Mouse (Mus musculus): Measurements from ENCODE around the gene Apoc4.

The Apoc4 gene

GRCm38 (mm10) chr7:19699827-19700148, 18.5 kb upstream of the Apoc4 start:
- 73% methylated on average over 4 of the region's 4 CpGs for WGBS

- WGBS: 4% methylated on average over 20 of the region's 20 CpGs
These were observed 17.9 kb upstream of the Apoc4 start, which contains the start of gene Apoe for GRCm38 (mm10) chr7:19698907-19699826. Gene Apoe, minus strand, starts transcription at chr7:19699188.

GRCm38 (mm10) chr7:19697949-19698906, 16.9 kb upstream of the Apoc4 start:
- WGBS: 13% methylated on average over 28 of the region's 28 CpGs

GRCm38 (mm10) chr7:19696336-19696873, 15.1 kb upstream of the Apoc4 start:
- WGBS: 93% methylated on average over 34 of the region's 34 CpGs

- 86% methylated on average over 6 of the region's 6 CpGs for WGBS
These were observed 14.6 kb upstream of the Apoc4 start for GRCm38 (mm10) chr7:19695881-19696280.

- 64% methylated on average over 8 of the region's 8 CpGs for WGBS
These were observed 13.9 kb upstream of the Apoc4 start for GRCm38 (mm10) chr7:19695213-19695594.

GRCm38 (mm10) chr7:19694336-19695212, 13.3 kb upstream of the Apoc4 start:
- 76% methylated on average over 10 of the region's 10 CpGs for WGBS

GRCm38 (mm10) chr7:19693421-19693820, 12.1 kb upstream of the Apoc4 start:
- WGBS: 42% methylated on average over 10 of the region's 10 CpGs

GRCm38 (mm10) chr7:19691873-19692865, 10.9 kb upstream of the Apoc4 start, which contains the start of gene Apoc1:
Gene Apoc1, minus strand, starts transcription at chr7:19692660.
- WGBS: 74% methylated on average over 28 of the region's 28 CpGs

- 87% methylated on average over 6 of the region's 6 CpGs for WGBS
These were observed 10.2 kb upstream of the Apoc4 start for GRCm38 (mm10) chr7:19691434-19691833.

GRCm38 (mm10) chr7:19690845-19691244, 9.6 kb upstream of the Apoc4 start:
- 83% methylated on average over 4 of the region's 4 CpGs for whole genome bisulfite sequencing

- WGBS: 91% methylated on average over 2 of the region's 2 CpGs
These were observed 7.3 kb upstream of the Apoc4 start for GRCm38 (mm10) chr7:19688611-19689010.

- WGBS: 93% methylated on average over 10 of the region's 10 CpGs
These were observed 6.8 kb upstream of the Apoc4 start for GRCm38 (mm10) chr7:19688101-19688500.

GRCm38 (mm10) chr7:19686927-19687583, 5.8 kb upstream of the Apoc4 start:
- WGBS: 71% methylated on average over 8 of the region's 8 CpGs

- 90% methylated on average over 6 of the region's 6 CpGs for WGBS
These were observed 5.2 kb upstream of the Apoc4 start for GRCm38 (mm10) chr7:19686521-19686920.

- WGBS: 79% methylated on average over 4 of the region's 4 CpGs
These were observed 4.1 kb upstream of the Apoc4 start for GRCm38 (mm10) chr7:19685374-19685773.

GRCm38 (mm10) chr7:19683771-19684201, 2.5 kb upstream of the Apoc4 start:
- 95% methylated on average over 6 of the region's 6 CpGs for WGBS

GRCm38 (mm10) chr7:19682979-19683378, 1.7 kb upstream of the Apoc4 start:
- WGBS: 89% methylated on average over 3 of the region's 3 CpGs

GRCm38 (mm10) chr7:19680702-19681101, 577 bp downstream of the Apoc4 start:
- 88% methylated on average over 2 of the region's 2 CpGs for WGBS

Measured in cerebral cortex, adult 2 months (tissue).